Mouse (Mus musculus): Measurements from ENCODE around the gene Dlst. TPM values are rescaled to one million over a fixed set of nuclear protein-coding genes. Genes with fewer than 3 reads are reported as not detected.

Gene Dlst
- polyA plus RNA-seq, 1 experiment from 2014 or later = 118 TPM

GRCm38 (mm10) chr12:85150321-85151001 lies 39.8 kb downstream of the Dlst start:
- Histone ChIP-seq H3K9ac (ENCODE audit: low read length) (peak overlapping the region; percentile 44), H3K4me2 (ENCODE audit: low read depth, low read length, severe bottlenecking) (peak overlapping the region; percentile 51), H3K27ac (ENCODE audit: low read depth, low read length) (no peak overlapping the region), H3K4me1 (replicated peaks; ENCODE audit: control insufficient read depth, insufficient read depth, low read length) (no peaks in the 10 kb centered on the region), H3K4me3 (ENCODE audit: low read depth, low read length) (peak overlapping the region; percentile 27), H3K27me3 (ENCODE audit: control insufficient read depth, insufficient read depth, low read length) (peaks cover 7% of the 10 kb centered on the region), H3K9me3 (ENCODE audit: control insufficient read depth, low read length) (no peaks in the 10 kb centered on the region), H3K36me3 (ENCODE audit: control insufficient read depth, insufficient read depth, low read length) (no peaks in the 10 kb centered on the region)
- WGBS = 11% methylated on average over 20 of the region's 20 CpGs
- no peak for DNase-seq (ENCODE audit: low spot score)
- no peak for ATAC-seq (replicated peaks; ENCODE audit: low FRiP score)

GRCm38 (mm10) chr12:85151002-85151774 lies 40.6 kb downstream of the Dlst start, which contains the start of gene Rps6kl1:
TSS of gene Rps6kl1 (minus strand) at chr12:85151264.
- Histone ChIP-seq H3K9ac (ENCODE audit: low read length) (peak within 1 kb of the TSS; percentile 44), H3K27ac (ENCODE audit: low read depth, low read length) (no peak within 1 kb of the TSS), H3K4me2 (ENCODE audit: low read depth, low read length, severe bottlenecking) (peak within 1 kb of the TSS; percentile 51), H3K27me3 (ENCODE audit: control insufficient read depth, insufficient read depth, low read length) (peaks cover 7% of the 10 kb centered on the region), H3K9me3 (ENCODE audit: control insufficient read depth, low read length) (no peaks in the 10 kb centered on the region), H3K4me3 (ENCODE audit: low read depth, low read length) (peak within 1 kb of the TSS; percentile 27), H3K4me1 (replicated peaks; ENCODE audit: control insufficient read depth, insufficient read depth, low read length) (no peaks in the 10 kb centered on the region), H3K36me3 (ENCODE audit: control insufficient read depth, insufficient read depth, low read length) (no peaks in the 10 kb centered on the region)
- DNase-seq (ENCODE audit: low spot score) (peak; percentile 79), ATAC-seq (replicated peaks; ENCODE audit: low FRiP score) (peak; percentile 80)
- WGBS = 16% methylated on average over 28 of the region's 28 CpGs

GRCm38 (mm10) chr12:85153011-85153410 lies 42.4 kb downstream of the Dlst start:
- WGBS = 88% methylated on average over 3 of the region's 3 CpGs
- H3K27ac ChIP-seq (ENCODE audit: low read depth, low read length) = no peak overlapping the region
- DNase-seq (ENCODE audit: low spot score) (no peak), ATAC-seq (replicated peaks; ENCODE audit: low FRiP score) (no peak)
- peaks cover 7% of the 10 kb centered on the region for H3K27me3 ChIP-seq (ENCODE audit: control insufficient read depth, insufficient read depth, low read length)
- no peak overlapping the region for H3K9ac ChIP-seq (ENCODE audit: low read length)
- H3K9me3 ChIP-seq (ENCODE audit: control insufficient read depth, low read length) = no peaks in the 10 kb centered on the region
- H3K4me3 ChIP-seq (ENCODE audit: low read depth, low read length) = no peak overlapping the region
- no peak overlapping the region for H3K4me2 ChIP-seq (ENCODE audit: low read depth, low read length, severe bottlenecking)
- H3K4me1 ChIP-seq (replicated peaks; ENCODE audit: control insufficient read depth, insufficient read depth, low read length) = no peaks in the 10 kb centered on the region
- no peaks in the 10 kb centered on the region for H3K36me3 ChIP-seq (ENCODE audit: control insufficient read depth, insufficient read depth, low read length)

GRCm38 (mm10) chr12:85156324-85156723 lies 45.7 kb downstream of the Dlst start:
- 81% methylated on average over 6 of the region's 6 CpGs for WGBS
- Histone ChIP-seq H3K27me3 (ENCODE audit: control insufficient read depth, insufficient read depth, low read length) (no peaks in the 10 kb centered on the region), H3K27ac (ENCODE audit: low read depth, low read length) (no peak overlapping the region), H3K36me3 (ENCODE audit: control insufficient read depth, insufficient read depth, low read length) (no peaks in the 10 kb centered on the region), H3K4me1 (replicated peaks; ENCODE audit: control insufficient read depth, insufficient read depth, low read length) (no peaks in the 10 kb centered on the region), H3K9ac (ENCODE audit: low read length) (no peak overlapping the region), H3K4me3 (ENCODE audit: low read depth, low read length) (no peak overlapping the region), H3K4me2 (ENCODE audit: low read depth, low read length, severe bottlenecking) (no peak overlapping the region), H3K9me3 (ENCODE audit: control insufficient read depth, low read length) (no peaks in the 10 kb centered on the region)
- DNase-seq (ENCODE audit: low spot score) (no peak), ATAC-seq (replicated peaks; ENCODE audit: low FRiP score) (no peak)

GRCm38 (mm10) chr12:85157797-85158460 lies 47.3 kb downstream of the Dlst start:
- Histone ChIP-seq H3K36me3 (ENCODE audit: control insufficient read depth, insufficient read depth, low read length) (no peaks in the 10 kb centered on the region), H3K27me3 (ENCODE audit: control insufficient read depth, insufficient read depth, low read length) (no peaks in the 10 kb centered on the region), H3K9me3 (ENCODE audit: control insufficient read depth, low read length) (no peaks in the 10 kb centered on the region), H3K9ac (ENCODE audit: low read length) (no peak overlapping the region), H3K4me2 (ENCODE audit: low read depth, low read length, severe bottlenecking) (no peak overlapping the region), H3K4me3 (ENCODE audit: low read depth, low read length) (no peak overlapping the region), H3K4me1 (replicated peaks; ENCODE audit: control insufficient read depth, insufficient read depth, low read length) (no peaks in the 10 kb centered on the region), H3K27ac (ENCODE audit: low read depth, low read length) (no peak overlapping the region)
- ATAC-seq (replicated peaks; ENCODE audit: low FRiP score) (no peak), DNase-seq (ENCODE audit: low spot score) (no peak)
- 92% methylated on average over 14 of the region's 14 CpGs for WGBS

- Histone ChIP-seq H3K4me3 (ENCODE audit: low read depth, low read length) (no peak overlapping the region), H3K36me3 (ENCODE audit: control insufficient read depth, insufficient read depth, low read length) (no peaks in the 10 kb centered on the region), H3K4me1 (replicated peaks; ENCODE audit: control insufficient read depth, insufficient read depth, low read length) (no peaks in the 10 kb centered on the region), H3K9ac (ENCODE audit: low read length) (no peak overlapping the region), H3K9me3 (ENCODE audit: control insufficient read depth, low read length) (no peaks in the 10 kb centered on the region), H3K27me3 (ENCODE audit: control insufficient read depth, insufficient read depth, low read length) (no peaks in the 10 kb centered on the region), H3K4me2 (ENCODE audit: low read depth, low read length, severe bottlenecking) (no peak overlapping the region), H3K27ac (ENCODE audit: low read depth, low read length) (no peak overlapping the region)
- ATAC-seq (replicated peaks; ENCODE audit: low FRiP score) (no peak), DNase-seq (ENCODE audit: low spot score) (no peak)
- 89% methylated on average over 8 of the region's 8 CpGs for WGBS
Measured at GRCm38 (mm10) chr12:85158801-85159200, 48.2 kb downstream of the Dlst start.

GRCm38 (mm10) chr12:85159592-85159991 lies 49.0 kb downstream of the Dlst start:
- H3K4me2 ChIP-seq (ENCODE audit: low read depth, low read length, severe bottlenecking) = no peak overlapping the region
- 72% methylated on average over 5 of the region's 5 CpGs for WGBS
- H3K9ac ChIP-seq (ENCODE audit: low read length) = no peak overlapping the region
- H3K4me1 ChIP-seq (replicated peaks; ENCODE audit: control insufficient read depth, insufficient read depth, low read length) = no peaks in the 10 kb centered on the region
- no peaks in the 10 kb centered on the region for H3K9me3 ChIP-seq (ENCODE audit: control insufficient read depth, low read length)
- ATAC-seq (replicated peaks; ENCODE audit: low FRiP score) = no peak
- H3K27me3 ChIP-seq (ENCODE audit: control insufficient read depth, insufficient read depth, low read length) = no peaks in the 10 kb centered on the region
- no peak overlapping the region for H3K27ac ChIP-seq (ENCODE audit: low read depth, low read length)
- DNase-seq (ENCODE audit: low spot score) = no peak
- no peaks in the 10 kb centered on the region for H3K36me3 ChIP-seq (ENCODE audit: control insufficient read depth, insufficient read depth, low read length)
- H3K4me3 ChIP-seq (ENCODE audit: low read depth, low read length) = no peak overlapping the region

GRCm38 (mm10) chr12:85164996-85165395 lies 54.4 kb downstream of the Dlst start:
- 82% methylated on average over 5 of the region's 5 CpGs for whole genome bisulfite sequencing
- Histone ChIP-seq H3K4me2 (ENCODE audit: low read depth, low read length, severe bottlenecking) (no peak overlapping the region), H3K4me1 (replicated peaks; ENCODE audit: control insufficient read depth, insufficient read depth, low read length) (no peaks in the 10 kb centered on the region; the same call in 1 of the 2 replicates), H3K27ac (ENCODE audit: low read depth, low read length) (no peak overlapping the region), H3K9me3 (ENCODE audit: control insufficient read depth, low read length) (no peaks in the 10 kb centered on the region), H3K27me3 (ENCODE audit: control insufficient read depth, insufficient read depth, low read length) (no peaks in the 10 kb centered on the region), H3K36me3 (ENCODE audit: control insufficient read depth, insufficient read depth, low read length) (no peaks in the 10 kb centered on the region), H3K4me3 (ENCODE audit: low read depth, low read length) (no peak overlapping the region), H3K9ac (ENCODE audit: low read length) (no peak overlapping the region)
- DNase-seq (ENCODE audit: low spot score) = no peak
- ATAC-seq (replicated peaks; ENCODE audit: low FRiP score) = no peak
